Mouse (Mus musculus): ENCODE measurements around the gene Catsper2.

Gene Catsper2

DNA sequence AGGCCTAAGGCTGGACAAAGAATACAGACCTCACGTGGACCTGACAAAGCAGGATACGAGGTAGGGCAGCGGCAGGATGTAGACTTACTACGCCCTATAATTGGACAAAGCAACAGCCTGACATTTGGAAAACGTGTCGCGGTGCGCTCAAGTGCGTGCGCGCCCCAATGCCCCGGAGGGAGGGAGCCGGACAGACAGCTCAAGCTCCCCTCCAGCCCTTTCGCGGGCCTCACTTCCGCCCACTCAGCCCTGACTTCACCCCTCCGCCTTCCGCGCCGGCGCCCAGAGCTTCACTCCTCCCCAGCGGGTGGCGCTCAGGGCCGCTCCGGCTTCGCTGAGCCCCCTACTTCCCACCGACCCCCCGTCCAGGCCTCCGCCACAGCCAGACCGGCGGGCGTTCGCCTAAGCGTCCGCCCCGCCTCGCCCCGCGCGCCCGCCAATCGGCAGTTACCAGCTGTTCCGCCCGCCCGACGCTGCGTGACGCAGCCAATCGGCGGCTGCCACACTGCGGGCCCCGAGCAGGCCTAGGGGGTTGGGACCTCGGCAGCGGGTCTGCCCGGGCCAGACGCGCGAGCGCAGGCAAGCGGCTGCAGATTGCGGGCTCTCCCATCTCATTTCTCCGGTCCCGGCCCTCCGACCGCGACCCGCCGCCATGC, at the start of gene Catsper2, which contains the start of gene Pdia3:
Catsper2 (minus strand) TSS at position 406 of the 656 bp plus-strand sequence.
Pdia3 (plus strand) TSS at position 389 of the 656 bp plus-strand sequence.
- peak; percentile 85 to 86 for DNase-seq (ENCODE audit: low read depth in 2 of 2, low spot score in 2 of 2)

DNA sequence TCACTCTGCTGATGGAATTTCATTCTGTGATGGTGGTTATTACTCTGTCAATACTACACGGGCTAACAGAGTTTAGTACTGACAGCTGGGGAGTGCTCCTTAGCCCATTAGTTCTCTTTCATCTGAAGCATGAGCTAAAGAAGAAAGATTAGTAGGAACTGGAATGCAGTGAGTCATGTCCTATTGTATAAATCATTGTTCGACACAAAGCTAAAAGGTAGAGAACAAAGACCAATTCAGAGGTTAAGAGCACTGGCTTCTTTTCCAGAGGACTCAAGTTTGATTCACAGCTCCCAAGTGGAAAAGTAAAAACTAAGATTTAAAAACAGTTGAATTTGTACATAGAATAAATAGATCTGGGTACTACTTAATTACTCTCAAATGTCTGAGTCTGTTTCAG, 46.5 kb upstream of the Catsper2 start:
- DNase-seq (ENCODE audit: low read depth in 2 of 2, low spot score in 2 of 2), result no peak

DNA sequence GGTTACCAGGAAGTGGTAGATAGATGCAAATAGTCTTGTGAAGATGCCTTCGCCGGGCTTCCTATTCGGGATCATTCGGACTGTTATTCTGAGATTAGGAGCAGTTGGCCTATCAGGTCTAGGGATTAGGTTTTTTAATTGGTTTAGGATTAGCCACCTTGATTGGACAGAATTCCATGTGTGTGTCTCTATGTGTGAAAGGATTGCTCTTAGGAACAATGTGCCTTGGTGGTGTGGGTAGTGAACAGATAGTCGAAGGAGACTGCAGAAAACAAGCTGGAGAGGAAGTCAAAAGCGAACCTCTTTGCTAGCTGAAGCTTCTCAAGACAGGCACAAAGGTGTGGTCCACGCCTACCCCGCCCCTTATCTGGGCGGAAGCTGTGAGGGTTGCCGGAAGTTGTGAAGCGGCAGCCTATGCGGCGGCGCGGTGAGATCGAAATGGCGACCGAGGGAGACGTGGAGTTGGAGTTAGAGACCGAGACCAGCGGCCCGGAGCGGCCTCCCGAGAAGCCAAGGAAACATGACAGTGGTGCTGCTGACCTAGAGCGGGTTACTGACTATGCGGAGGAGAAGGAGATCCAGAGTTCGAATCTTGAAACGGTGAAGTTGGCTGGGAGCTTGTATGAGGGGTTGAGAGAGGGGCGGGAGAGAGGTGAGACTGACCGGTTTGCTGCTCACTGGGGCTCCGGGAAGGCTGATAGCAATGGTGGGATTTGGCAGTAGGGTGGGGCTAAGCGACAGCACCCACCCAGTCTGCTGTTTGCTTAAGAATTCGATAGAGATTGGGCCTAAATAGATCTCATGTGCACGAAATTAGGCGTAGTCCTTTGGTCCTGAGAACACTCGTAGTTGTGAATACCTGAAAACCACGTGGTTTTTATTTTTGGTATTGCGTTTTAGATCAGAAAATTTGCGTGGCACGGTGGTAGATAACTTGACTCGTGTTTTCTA, 43.4 kb upstream of the Catsper2 start, which contains the start of gene Serinc4:
Serinc4 (minus strand) TSS at position 90 of the 951 bp plus-strand sequence.
- DNase-seq (ENCODE audit: low read depth in 2 of 2, low spot score in 2 of 2), result peak; percentile 84 to 85

DNA sequence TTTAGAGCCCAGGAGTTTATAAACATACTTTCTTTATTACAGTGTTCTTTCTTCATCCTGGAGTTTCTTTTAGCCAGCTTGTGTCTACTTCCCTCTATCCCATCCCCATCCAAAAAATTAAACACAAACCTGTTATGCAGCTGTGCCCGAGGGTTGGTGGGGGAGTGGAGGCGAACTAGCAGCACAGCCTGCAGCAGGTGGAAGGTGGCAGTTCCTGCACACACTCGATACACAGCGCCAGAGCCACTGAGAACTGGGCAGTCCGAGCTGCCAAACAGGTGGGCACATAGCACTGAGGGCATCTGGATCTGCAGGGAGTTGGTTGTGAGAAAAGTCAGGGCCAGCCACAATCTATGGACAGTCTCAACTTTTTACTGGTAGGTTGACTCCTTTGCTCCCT, 41.9 kb upstream of the Catsper2 start:
- DNase-seq (ENCODE audit: low read depth in 2 of 2, low spot score in 2 of 2), result no peak

DNA sequence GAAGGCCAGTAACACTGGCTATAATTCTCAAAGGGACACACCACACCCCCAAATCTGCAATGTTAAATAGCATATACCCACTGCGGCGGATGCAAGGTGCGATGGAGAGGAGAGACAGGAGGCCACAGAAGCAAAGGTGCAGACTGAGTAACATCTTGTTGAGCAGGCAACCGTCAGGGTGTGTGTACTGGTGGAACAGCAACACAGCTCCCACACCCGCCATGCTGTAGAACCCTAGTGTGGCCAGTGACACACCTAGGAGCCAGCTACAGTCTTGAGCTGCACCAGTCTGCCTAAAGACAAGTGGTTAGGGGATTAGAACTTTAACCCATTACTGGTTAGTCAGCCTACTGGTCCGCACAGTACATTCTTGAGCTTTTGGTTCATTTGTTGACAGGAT, 40.3 kb upstream of the Catsper2 start:
- DNase-seq (ENCODE audit: low read depth in 2 of 2, low spot score in 2 of 2), result no peak

DNA sequence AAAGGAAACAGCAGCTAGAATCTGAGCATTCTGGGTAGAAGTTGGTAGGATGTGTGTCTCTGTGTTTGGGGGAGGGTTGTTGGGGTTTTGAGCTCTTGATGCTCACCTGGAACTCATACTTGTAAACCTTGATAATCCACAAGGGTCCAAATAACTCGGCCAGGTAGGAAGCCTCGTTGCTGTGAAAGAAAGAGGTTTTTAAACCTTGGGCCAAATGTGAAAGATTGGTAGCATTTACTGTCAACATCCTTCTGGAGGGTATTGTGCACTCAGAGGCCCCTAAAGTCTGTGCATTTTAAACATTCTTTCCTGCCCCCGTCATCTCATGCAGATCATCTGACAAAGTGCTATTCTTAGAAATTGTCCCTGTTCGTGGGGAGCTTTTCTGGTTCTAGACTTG, 39.4 kb upstream of the Catsper2 start, which contains the start of gene Hypk:
Hypk (plus strand) TSS at position 301 of the 400 bp plus-strand sequence.
- no peak for DNase-seq (ENCODE audit: low read depth in 2 of 2, low spot score in 2 of 2)

DNA sequence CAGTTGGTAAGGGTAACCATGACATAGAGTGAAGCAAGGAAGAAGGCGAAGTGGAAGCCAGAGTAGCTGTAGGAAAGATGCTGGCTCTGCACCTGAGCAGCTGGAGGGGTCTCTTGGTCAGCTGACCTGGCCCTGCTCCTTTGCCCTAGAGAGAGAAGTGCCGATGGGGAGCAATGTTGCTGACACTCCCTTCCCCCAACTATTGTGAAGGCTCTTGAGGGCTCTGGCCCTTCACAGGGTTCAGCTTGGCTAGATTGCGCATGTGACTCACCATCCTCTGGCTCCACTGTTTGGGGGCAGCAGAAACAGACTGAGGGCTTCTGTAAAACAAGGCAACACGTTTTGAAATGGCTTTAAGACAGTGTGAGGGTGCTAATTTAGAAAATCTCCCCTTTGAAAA, 38.8 kb upstream of the Catsper2 start:
- DNase-seq (ENCODE audit: low read depth in 2 of 2, low spot score in 2 of 2), result no peak

DNA sequence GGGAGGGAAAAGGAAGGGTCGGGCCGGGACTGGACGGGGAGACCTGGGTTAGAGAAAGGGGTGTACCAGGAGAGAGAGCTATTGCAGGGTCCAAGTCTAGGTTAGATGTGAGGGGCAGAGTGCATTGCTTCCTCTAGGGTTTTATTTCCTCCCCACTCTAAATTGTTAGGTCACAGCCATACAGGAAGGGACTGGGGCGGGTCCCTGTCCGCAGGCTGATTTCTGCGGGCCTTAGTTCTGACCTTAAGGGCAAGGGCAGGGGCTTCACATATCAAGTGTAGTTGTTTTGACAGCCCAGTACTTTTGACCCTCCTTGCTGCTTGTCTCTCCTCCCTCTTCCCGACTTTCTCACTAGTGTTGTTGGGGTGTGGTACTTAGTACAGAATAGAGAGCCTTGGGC, 36.5 kb upstream of the Catsper2 start:
- no peak for DNase-seq (ENCODE audit: low read depth in 2 of 2, low spot score in 2 of 2)

DNA sequence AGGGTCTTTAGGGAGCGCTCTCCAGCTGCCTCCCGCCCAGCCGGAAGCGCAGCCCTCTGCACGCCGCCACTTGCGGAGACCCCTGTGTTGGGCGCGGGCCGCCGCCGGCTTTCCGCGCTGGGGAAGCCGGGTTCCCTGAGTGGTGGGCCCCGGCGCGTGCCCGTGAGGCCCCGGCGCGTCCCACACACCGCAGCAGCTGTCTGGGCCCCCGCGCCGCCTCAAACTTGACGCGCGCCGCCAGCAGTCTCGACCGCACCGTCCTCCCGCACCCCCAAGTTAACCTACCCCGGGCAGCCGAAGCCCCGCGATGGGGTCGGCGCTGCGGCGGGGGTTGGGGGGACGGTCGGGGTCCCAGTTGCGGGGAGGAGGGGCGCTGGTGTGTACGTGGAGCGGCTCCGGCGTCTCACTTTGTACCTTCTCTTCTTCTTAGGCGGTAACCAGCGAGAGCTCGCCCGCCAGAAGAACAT, 36.0 kb upstream of the Catsper2 start:
- DNase-seq (ENCODE audit: low read depth in 2 of 2, low spot score in 2 of 2), result no peak

DNA sequence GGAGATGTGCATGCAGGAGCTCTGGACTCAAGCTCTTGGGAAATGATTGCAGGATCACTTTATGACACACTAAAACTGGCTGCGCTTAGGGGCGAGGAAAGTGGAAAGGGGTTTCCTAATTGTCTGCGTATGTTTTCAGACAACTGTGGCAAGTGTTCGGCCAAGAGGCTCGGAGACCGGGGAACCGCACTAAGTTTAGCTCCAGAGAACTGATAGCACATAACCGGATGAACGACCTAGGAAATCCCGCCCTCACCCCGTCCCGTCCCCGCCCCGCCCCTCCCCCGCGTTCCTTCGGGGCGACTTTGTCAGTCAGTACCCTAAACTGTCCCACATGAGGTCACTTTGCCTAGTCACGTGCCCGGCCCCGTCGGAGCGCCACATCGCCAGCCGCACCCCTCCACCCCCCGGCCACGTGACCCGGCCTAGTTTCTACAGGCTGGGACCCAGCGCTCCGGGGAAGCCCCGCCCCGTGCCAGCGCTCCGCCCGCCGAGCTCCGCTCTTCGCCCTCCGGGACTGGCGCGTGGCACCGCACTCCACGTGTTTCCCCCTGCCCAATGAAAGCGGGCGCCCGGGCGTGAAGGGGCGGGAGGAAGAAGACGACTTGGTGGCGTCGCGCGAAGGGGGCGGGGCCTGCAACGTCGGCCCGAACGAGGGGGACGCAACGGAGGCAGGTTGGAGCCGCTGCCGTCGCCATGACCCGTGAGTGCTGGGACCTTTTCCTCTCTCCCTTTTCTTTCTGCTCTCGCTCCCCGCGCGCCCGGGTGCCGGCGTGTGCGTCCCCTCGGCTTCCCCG, 35.3 kb upstream of the Catsper2 start, which contains the start of gene Serf2:
Serf2 (plus strand) TSS at position 457 of the 797 bp plus-strand sequence.
- DNase-seq (ENCODE audit: low read depth in 2 of 2, low spot score in 2 of 2), result peak; percentile 99

DNA sequence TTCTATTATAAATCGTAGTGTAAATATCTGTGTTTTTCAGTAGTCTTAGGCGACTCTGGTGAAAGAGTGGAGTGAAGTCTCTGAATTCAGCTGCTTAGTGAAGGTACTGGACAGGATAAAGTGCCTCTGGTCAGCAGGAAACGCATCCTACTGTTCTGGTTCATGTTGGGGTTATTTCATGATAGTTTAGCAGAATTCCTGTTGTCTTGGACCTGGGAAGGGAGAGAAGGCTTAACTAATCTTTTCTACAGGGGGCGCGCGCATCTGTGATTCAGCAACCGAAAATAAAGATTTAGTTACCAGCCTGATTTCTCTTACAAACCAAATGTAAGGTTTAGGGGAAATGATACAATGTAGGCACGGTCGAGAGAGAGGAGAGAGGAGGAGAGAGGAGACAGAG, 34.5 kb upstream of the Catsper2 start:
- peak in 1 of 2 experiments; percentile 45 for DNase-seq (ENCODE audit: low read depth in 2 of 2, low spot score in 2 of 2)

DNA sequence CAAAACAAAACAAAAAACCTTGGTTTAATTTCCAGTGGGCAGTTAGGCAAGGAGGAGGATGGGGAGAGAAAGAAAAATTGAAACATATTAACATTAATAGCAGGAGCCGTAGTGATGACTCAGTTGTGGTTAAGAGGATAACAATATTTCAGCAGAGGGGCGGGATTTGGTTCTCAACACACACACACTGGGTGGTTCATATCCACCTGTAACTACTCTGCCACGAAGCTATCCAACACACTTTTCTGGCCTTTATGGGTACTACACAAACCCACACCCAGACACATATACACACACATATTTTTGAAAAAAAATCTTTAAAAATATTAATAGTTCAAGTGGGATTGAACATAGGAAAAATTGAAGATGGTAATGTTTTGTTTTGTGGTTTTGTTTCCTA, 33.4 kb upstream of the Catsper2 start:
- DNase-seq (ENCODE audit: low read depth in 2 of 2, low spot score in 2 of 2), result no peak

DNA sequence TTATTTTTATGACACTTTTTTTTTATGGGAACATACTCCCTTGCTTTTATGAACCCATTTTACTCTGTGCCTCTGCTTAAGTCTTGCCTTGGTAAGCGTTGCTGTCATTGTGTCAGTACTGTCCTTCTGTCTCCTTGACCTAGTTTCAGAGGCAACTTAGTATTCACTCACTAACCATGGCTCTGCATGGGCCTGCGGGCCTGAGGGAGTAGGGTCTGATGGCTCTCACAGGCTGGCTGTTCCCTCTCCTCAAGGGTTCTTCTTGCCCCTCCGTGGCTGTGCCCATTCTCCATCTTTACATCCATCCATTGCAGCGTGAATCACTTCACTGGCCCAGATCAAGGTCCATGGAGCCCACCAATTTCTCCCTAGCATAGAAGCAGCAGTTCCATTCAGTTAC, 32.9 kb upstream of the Catsper2 start:
- DNase-seq (ENCODE audit: low read depth in 2 of 2, low spot score in 2 of 2), result no peak

DNA sequence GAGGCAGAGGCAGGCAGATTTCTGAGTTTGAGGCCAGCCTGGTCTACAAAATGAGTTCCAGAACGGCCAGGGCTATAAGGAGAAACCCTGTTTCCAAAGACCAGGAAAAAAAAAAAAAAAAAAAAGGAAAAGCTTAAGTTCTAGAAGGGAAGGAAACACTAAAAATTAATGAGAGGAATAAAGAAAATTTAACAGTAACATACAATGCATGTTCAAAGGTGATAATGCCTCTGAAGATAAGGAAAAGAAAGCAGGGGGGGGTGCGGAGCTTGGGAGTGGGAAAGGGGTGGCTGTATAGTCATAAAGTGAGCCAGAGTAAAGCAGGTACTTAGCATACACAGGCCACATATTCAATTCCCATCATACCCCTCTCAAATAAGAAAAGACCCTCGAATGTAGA, 31.5 kb upstream of the Catsper2 start:
- DNase-seq (ENCODE audit: low read depth in 2 of 2, low spot score in 2 of 2), result no peak

DNA sequence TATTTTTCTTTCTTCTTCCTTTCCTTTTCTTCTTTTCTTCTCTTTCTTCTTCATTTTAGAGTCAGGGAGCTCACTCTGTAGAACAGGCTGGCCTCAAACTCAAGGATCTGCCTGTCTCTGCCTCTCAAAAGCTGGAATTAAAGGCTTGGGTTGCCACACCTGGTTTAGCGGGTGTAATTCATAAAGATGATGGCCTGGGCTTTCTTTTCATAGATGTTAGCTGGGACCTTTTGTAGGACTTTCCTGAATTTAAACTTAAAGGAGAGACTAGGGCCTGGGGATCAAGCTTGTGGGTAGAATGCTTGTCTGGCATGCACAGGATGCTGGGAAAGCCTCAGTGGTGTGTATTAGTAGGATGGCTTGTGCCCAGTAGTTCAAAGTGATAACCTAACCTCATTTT, 30.6 kb upstream of the Catsper2 start, which contains the start of gene Ell3:
Ell3 (minus strand) TSS at position 101 of the 400 bp plus-strand sequence.
- DNase-seq (ENCODE audit: low read depth in 2 of 2, low spot score in 2 of 2), result no peak

DNA sequence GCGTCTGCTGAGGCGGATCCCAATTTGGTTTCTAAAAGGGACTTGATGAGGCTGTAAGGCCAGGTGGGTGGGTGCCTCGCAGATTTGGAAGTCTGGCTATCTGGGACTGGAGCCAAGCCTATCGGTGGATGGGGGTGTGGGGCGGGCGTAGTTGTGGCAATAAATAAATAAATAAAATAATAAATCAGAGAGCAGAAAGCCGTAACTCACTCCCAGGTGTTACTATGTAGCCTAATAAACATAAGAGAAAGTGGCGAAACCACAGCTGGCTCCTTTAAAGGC, 29.4 kb upstream of the Catsper2 start:
- DNase-seq (ENCODE audit: low read depth in 2 of 2, low spot score in 2 of 2), result no peak

DNA sequence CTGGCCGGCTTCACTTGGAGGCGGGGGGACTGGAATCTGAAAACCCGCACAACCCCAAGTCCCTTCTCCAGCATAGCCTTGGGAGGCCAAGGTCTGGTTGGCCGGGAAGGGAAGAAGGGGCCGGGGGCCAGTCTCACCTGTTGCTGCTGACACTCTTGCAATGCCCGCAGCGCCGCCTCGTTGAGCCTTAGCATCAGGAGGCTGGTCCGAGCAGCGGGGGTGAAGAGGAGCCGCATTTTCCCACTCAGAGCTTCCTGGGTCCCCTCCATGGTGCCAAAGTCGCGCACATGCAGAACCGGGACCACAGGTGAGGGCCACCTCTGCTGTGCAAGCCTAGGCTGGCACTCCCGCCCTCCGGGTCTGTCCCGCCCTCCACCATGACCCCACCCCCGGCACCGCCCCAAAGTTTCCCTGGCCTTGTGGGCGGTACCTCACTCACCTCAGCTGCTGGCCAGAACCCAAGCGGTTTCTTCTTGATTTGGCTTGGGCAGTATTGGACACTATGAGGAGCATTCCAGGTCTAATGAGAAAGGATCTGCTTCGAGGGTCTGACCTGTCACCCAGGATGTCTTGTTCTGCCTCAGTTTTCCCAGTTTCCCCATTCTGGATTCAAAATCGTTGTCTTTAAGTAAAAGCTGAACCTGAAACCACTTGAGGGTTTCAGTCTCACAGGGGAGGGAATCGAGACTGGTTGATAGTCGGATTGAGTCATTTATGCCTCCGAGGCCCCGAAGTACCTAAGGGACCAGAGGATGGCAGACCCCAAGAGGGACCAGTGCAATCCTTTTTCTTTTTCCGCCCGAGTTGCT, 28.9 kb upstream of the Catsper2 start:
- DNase-seq (ENCODE audit: low read depth in 2 of 2, low spot score in 2 of 2), result peak; percentile 43 to 56

DNA sequence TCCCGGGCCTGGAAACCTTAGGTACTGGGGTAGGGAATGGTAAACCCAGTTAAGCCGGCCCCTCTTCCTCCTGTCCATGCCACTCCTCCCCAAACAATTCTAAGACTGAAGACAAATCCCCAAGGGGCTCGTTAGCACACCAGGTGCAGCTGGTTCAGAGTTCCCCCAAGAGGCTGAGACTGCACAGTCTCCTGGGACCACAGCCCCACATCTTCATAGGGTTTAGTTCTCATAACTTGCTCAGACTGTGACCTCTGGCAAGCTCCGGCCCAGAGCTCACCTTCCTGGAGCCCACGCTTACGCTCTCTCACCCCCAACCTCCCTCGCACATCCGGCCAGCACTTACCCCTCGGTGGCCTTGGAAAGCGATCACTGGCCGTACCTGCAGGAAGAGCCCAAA, 28.2 kb upstream of the Catsper2 start:
- no peak for DNase-seq (ENCODE audit: low read depth in 2 of 2, low spot score in 2 of 2)

DNA sequence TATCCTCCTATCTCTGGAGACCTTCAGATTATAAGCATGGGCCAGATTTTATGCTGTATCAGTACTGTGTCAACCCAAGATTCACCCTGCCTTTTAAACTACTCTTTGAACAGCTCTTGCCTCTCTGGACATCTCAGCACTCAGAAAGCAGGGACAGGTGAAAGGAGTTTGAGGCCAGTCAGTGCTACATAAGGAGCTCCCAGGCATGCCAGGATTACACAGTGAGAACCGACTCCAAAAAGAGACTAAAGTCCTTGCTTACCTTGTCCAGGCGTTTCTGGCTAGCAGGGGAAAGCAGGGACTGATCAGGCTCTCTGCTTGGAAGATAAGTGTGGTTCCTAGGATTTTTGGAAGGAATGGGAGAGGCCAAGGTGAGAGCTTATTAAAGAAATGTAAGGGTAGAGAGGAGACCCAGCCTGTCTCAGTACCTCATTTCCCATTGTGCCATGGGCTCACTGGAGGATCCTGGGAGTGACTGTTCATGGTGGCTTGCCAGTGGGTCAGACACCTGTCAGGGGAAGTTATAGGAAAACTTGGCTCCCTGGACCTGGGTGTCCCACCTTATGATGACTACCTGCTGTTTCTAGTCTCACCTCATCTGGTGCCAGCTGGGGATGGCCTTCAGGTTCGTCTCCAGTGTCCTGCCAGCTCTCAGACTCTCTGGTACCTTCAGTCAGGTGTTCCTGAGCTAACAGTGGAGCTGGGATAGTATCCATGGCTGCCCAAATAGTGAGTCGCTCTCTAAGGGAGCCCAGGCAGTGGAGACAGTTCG, 27.4 kb upstream of the Catsper2 start:
- DNase-seq (ENCODE audit: low read depth in 2 of 2, low spot score in 2 of 2), result no peak

DNA sequence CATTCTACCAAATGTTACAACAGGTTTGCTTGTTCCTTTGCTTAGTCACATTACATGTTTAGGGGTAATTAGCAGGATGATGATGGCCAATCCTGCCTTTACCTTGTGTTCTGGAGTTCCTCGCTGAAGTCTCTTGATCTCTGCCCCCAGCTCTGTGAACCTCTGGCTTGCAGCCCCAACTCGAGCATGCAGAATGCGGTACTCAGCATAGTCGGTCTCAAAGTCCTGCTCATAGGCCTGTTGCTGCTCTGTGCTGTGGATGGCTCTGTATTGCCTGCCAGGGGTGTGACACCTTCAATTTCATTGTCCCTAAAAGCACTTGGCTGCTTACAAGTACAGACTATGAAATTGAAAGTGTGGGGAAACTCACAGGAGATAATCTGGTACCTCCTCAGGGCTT, 26.2 kb upstream of the Catsper2 start:
- DNase-seq (ENCODE audit: low read depth in 2 of 2, low spot score in 2 of 2), result no peak

Data from CD8-positive naive resting alpha-beta T cell, adult 2 months (primary cell).